Mouse (Mus musculus) adrenal gland, postnatal 10 days (tissue): ENCODE measurements around the gene 4930512M02Rik. TPM values are rescaled to one million over a fixed set of nuclear protein-coding genes. Genes with fewer than 3 reads are reported as not detected.

Source experiments
- DNase-seq: peaks from one replicate; pipeline ENCODE4 v3.0.0; 2021; ENCODE audit warnings: mixed read lengths
- total RNA-seq, 2 experiments: library from RNA; stranded (reverse); gene quantifications; 2 replicates each; pipeline ENCODE4 v1.2.3; 2021

The 4930512M02Rik gene
- total RNA-seq, 2 experiments from 2014 or later: not detected

GRCm38 (mm10) chr11:11564266-11565044 lies 63.2 kb downstream of the 4930512M02Rik start:
- DNase-seq: peak; percentile 7

GRCm38 (mm10) chr11:11561118-11561517 lies 66.5 kb downstream of the 4930512M02Rik start:
- DNase-seq: no peak

- no peak for DNase-seq
These were observed 68.4 kb downstream of the 4930512M02Rik start for GRCm38 (mm10) chr11:11559099-11559686.

GRCm38 (mm10) chr11:11558662-11559061 lies 69.0 kb downstream of the 4930512M02Rik start:
- DNase-seq: no peak

GRCm38 (mm10) chr11:11557173-11557967 lies 70.3 kb downstream of the 4930512M02Rik start:
- peak; percentile 72 for DNase-seq

GRCm38 (mm10) chr11:11556186-11556585 lies 71.4 kb downstream of the 4930512M02Rik start:
- DNase-seq: no peak

GRCm38 (mm10) chr11:11555563-11555962 lies 72.1 kb downstream of the 4930512M02Rik start:
- DNase-seq: no peak

GRCm38 (mm10) chr11:11547597-11548240 lies 79.9 kb downstream of the 4930512M02Rik start:
- no peak for DNase-seq

GRCm38 (mm10) chr11:11546903-11547511 lies 80.6 kb downstream of the 4930512M02Rik start:
- no peak for DNase-seq

GRCm38 (mm10) chr11:11545948-11546347 lies 81.7 kb downstream of the 4930512M02Rik start:
- no peak for DNase-seq

Other genes with a start within 250 kb of the 4930512M02Rik start
- 1 to 10 TPM; 1.8 to 2.2 TPM for gene Spata48, start 165.7 kb downstream of the 4930512M02Rik start, total RNA-seq
- gene Zpbp, start 165.4 kb downstream of the 4930512M02Rik start, total RNA-seq: under 1 TPM; 0.57 to 0.73 TPM
- gene Ikzf1, start 57.2 kb upstream of the 4930512M02Rik start, total RNA-seq: 1 to 10 TPM; 9.3 to 9.9 TPM
- 10 to 100 TPM in 1 of 2 experiments, 1 to 10 TPM in 1; 8.9 to 12.1 TPM for gene Fignl1, start 181.1 kb upstream of the 4930512M02Rik start, total RNA-seq